Mouse (Mus musculus): Measurements from ENCODE around the gene Cyp4f18. TPM values are rescaled to one million over a fixed set of nuclear protein-coding genes. Genes with fewer than 3 reads are reported as not detected.
"Not testable (repeated sequence)": the region's sequence is repeated elsewhere in the genome, so short reads cannot be mapped to it uniquely, and the experiment has no call there.

Gene Cyp4f18
- total and polyA plus RNA-seq, 3 experiments: 8.1 to 19.0 (median 15.7) TPM

- no peak for DNase-seq
These were observed 28.4 kb downstream of the Cyp4f18 start for GRCm38 (mm10) chr8:71981032-71981431.

- no peak for DNase-seq
These were observed 35.2 kb downstream of the Cyp4f18 start for GRCm38 (mm10) chr8:71974211-71974610.

GRCm38 (mm10) chr8:71971945-71972344, 37.5 kb downstream of the Cyp4f18 start:
- peak; percentile 23 for DNase-seq

GRCm38 (mm10) chr8:71968636-71969035, 40.8 kb downstream of the Cyp4f18 start:
- DNase-seq: no peak

GRCm38 (mm10) chr8:71968100-71968499, 41.3 kb downstream of the Cyp4f18 start:
- no peak for DNase-seq

GRCm38 (mm10) chr8:71967261-71967660, 42.2 kb downstream of the Cyp4f18 start:
- DNase-seq: no peak

GRCm38 (mm10) chr8:71966411-71966810, 43.0 kb downstream of the Cyp4f18 start:
- DNase-seq: no peak

- DNase-seq: peak; percentile 62
These were observed 44.3 kb downstream of the Cyp4f18 start for GRCm38 (mm10) chr8:71965166-71965565.

GRCm38 (mm10) chr8:71964051-71964450, 45.4 kb downstream of the Cyp4f18 start:
- peak; percentile 79 for DNase-seq

- DNase-seq: no peak
These were observed 47.6 kb downstream of the Cyp4f18 start for GRCm38 (mm10) chr8:71961796-71962195.

- DNase-seq: peak; percentile 46
These were observed 48.9 kb downstream of the Cyp4f18 start for GRCm38 (mm10) chr8:71960483-71960882.

GRCm38 (mm10) chr8:71954666-71955065, 54.8 kb downstream of the Cyp4f18 start:
- DNase-seq: no peak

GRCm38 (mm10) chr8:71952961-71953700, 56.3 kb downstream of the Cyp4f18 start:
- DNase-seq: not testable (repeated sequence)

- no peak for DNase-seq
These were observed 56.9 kb downstream of the Cyp4f18 start for GRCm38 (mm10) chr8:71952489-71952888.

- DNase-seq: peak; percentile 13
These were observed 57.8 kb downstream of the Cyp4f18 start for GRCm38 (mm10) chr8:71951436-71952161.

- DNase-seq: peak; percentile 98
These were observed 58.8 kb downstream of the Cyp4f18 start, which contains the start of gene Zfp961 for GRCm38 (mm10) chr8:71950482-71951221. Zfp961 (plus strand) TSS chr8:71951038.

GRCm38 (mm10) chr8:71948624-71949023, 60.8 kb downstream of the Cyp4f18 start:
- no peak for DNase-seq

GRCm38 (mm10) chr8:71941776-71942175, 67.7 kb downstream of the Cyp4f18 start:
- no peak for DNase-seq

- DNase-seq: no peak
These were observed 68.9 kb downstream of the Cyp4f18 start for GRCm38 (mm10) chr8:71940293-71941208.

Data from adrenal gland, adult 2 months (tissue).